Mouse (Mus musculus): ENCODE data around the gene Arpc4. TPM values are rescaled to one million over a fixed set of nuclear protein-coding genes. Genes with fewer than 3 reads are reported as not detected.

Arpc4 gene
- 64.4 and 70.8 TPM in 2 replicates for polyA plus RNA-seq (2012; rRNA removed)

GRCm38 (mm10) chr6:113377496-113378385, at the start of gene Arpc4, which contains the start of gene Tada3:
Gene Arpc4 (plus strand): TSS chr6:113378115.
Gene Tada3 (minus strand): TSS chr6:113377883.

GRCm38 (mm10) chr6:113343177-113344092, 34.5 kb upstream of the Arpc4 start, which contains the start of gene Camk1:
Gene Camk1 (minus strand): TSS chr6:113343984.

GRCm38 (mm10) chr6:113388960-113389359, 11.0 kb downstream of the Arpc4 start, which contains the start of gene Ttll3:
Gene Ttll3 (plus strand): TSS chr6:113389260.

GRCm38 (mm10) chr6:113419199-113419587, 41.3 kb downstream of the Arpc4 start, which contains the start of gene Rpusd3:
Gene Rpusd3 (minus strand): TSS chr6:113419340.

GRCm38 (mm10) chr6:113435664-113436205, 57.8 kb downstream of the Arpc4 start, which contains the start of gene Cidec:
Gene Cidec (minus strand): TSS chr6:113435760.

Other genes with a start within 250 kb of the Arpc4 start
- 0.74 and 0.97 TPM in 2 replicates for gene Lhfpl4, start 182.7 kb upstream of the Arpc4 start, polyA plus RNA-seq (2012; rRNA removed)
- gene Mtmr14, start 140.3 kb upstream of the Arpc4 start, polyA plus RNA-seq (2012; rRNA removed), result 82.3 and 92.6 TPM in 2 replicates
- 2.9 and 4.4 TPM in 2 replicates for gene Cpne9, start 95.8 kb upstream of the Arpc4 start, polyA plus RNA-seq (2012; rRNA removed)
- 24.3 and 26.5 TPM in 2 replicates for gene Brpf1, start 71.0 kb upstream of the Arpc4 start, polyA plus RNA-seq (2012; rRNA removed)
- 25.4 and 30.0 TPM in 2 replicates for gene Ogg1, start 51.1 kb upstream of the Arpc4 start, polyA plus RNA-seq (2012; rRNA removed)
- gene Camk1, start 34.1 kb upstream of the Arpc4 start, polyA plus RNA-seq (2012; rRNA removed), result 77.2 and 87.7 TPM in 2 replicates
- gene Tada3, start 232 bp upstream of the Arpc4 start, polyA plus RNA-seq (2012; rRNA removed), result 41.7 and 44.7 TPM in 2 replicates
- 26.9 and 30.3 TPM in 2 replicates for gene Ttll3, start 11.1 kb downstream of the Arpc4 start, polyA plus RNA-seq (2012; rRNA removed)
- gene Rpusd3, start 41.2 kb downstream of the Arpc4 start, polyA plus RNA-seq (2012; rRNA removed), result 53.1 and 70.5 TPM in 2 replicates
- 176 and 184 TPM in 2 replicates for gene Cidec, start 57.6 kb downstream of the Arpc4 start, polyA plus RNA-seq (2012; rRNA removed)
- 92.3 and 96.5 TPM in 2 replicates for gene Jagn1, start 64.5 kb downstream of the Arpc4 start, polyA plus RNA-seq (2012; rRNA removed)
- 50.7 and 65.4 TPM in 2 replicates for gene Il17re, start 80.4 kb downstream of the Arpc4 start, polyA plus RNA-seq (2012; rRNA removed)
- gene Il17rc, start 93.3 kb downstream of the Arpc4 start, polyA plus RNA-seq (2012; rRNA removed), result 94.6 and 103 TPM in 2 replicates
- gene Creld1, start 105.2 kb downstream of the Arpc4 start, polyA plus RNA-seq (2012; rRNA removed), result 16.6 and 17.3 TPM in 2 replicates
- gene Prrt3, start 123.8 kb downstream of the Arpc4 start, polyA plus RNA-seq (2012; rRNA removed), result 0.09 and 0.10 TPM in 2 replicates
- 33.1 and 42.4 TPM in 2 replicates for gene Emc3, start 153.5 kb downstream of the Arpc4 start, polyA plus RNA-seq (2012; rRNA removed)
- 2.3 and 5.9 TPM in 2 replicates for gene Fancd2, start 153.6 kb downstream of the Arpc4 start, polyA plus RNA-seq (2012; rRNA removed)
- not detected in 2 replicates for gene Fancd2os, start 222.6 kb downstream of the Arpc4 start, polyA plus RNA-seq (2012; rRNA removed)
- gene Brk1, start 226.7 kb downstream of the Arpc4 start, polyA plus RNA-seq (2012; rRNA removed), result 90.4 and 111 TPM in 2 replicates
- 21.1 and 30.3 TPM in 2 replicates for gene Vhl, start 245.8 kb downstream of the Arpc4 start, polyA plus RNA-seq (2012; rRNA removed)